Mouse (Mus musculus): Measurements from ENCODE around the gene Mrpl35. TPM values are rescaled to one million over a fixed set of nuclear protein-coding genes. Genes with fewer than 3 reads are reported as not detected.
"Not testable (repeated sequence)": the region's sequence is repeated elsewhere in the genome, so short reads cannot be mapped to it uniquely, and the experiment has no call there.

Mrpl35 gene
- 9.2 and 10.9 TPM in 2 replicates for polyA plus RNA-seq (2012; rRNA removed)

DNA sequence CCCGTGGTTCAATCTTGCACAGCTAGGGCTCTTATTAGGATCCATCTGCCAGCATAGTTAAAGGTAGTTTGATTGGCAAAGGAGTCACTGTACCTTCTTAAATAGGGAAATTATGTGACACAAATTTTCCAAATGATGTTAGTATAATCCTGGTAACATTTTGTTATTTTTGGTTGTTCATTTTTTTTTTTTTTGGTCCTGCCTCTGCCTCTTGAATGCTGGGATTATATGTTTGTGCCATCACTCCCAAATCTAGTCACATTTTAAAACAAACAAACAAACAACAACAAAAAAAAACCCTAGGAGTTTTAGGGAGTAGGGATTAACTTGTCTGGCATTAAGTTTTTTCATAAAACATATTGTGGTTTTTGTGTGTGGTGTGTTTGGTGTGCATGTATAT, at the start of gene Mrpl35:
Gene Mrpl35 (minus strand): TSS at position 101 of the 400 bp plus-strand sequence.
- TF ChIP-seq POLR2A (IDR thresholded peaks at IDR 0.05; ENCODE audit: control insufficient read depth, extremely low read depth, insufficient read depth, low read length, poor library complexity) (no peak), CTCF (IDR thresholded peaks at IDR 0.05; ENCODE audit: borderline replicate concordance, control insufficient read depth, extremely low read depth, insufficient read depth, low read length, poor library complexity) (no peak)
- Histone ChIP-seq H3K27ac (ENCODE audit: control insufficient read depth, insufficient read depth, low read length) (no peak within 1 kb of the TSS), H3K36me3 (ENCODE audit: control insufficient read depth, insufficient read depth, low read length) (no peaks in the 10 kb centered on the region), H3K27me3 (ENCODE audit: control insufficient read depth, insufficient read depth, low read length) (no peaks in the 10 kb centered on the region), H3K4me3 (ENCODE audit: control insufficient read depth, insufficient read depth, low read length) (no peak within 1 kb of the TSS), H3K4me1 (replicated peaks; ENCODE audit: control insufficient read depth, insufficient read depth, low read length) (no peaks in the 10 kb centered on the region)
- 37% methylated on average over 1 of the region's 1 CpGs for WGBS
- no peak for DNase-seq

DNA sequence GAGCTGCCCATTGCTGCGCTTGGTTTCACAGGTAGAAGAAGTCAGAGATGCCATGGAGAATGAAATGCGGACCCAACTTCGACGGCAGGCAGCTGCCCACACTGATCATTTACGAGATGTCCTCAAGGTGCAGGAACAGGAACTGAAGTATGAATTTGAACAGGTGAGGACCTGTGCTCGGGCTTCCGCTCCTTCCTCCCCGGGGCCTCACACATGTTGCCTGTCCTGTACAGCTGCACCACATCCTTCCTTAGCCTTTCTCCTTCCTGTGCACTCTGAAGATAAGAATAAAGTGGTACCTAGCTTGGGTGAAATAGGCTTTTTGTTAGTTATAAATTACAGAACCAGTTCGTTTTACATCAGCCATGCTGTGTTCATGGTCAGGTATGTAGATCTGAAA, 44.6 kb upstream of the Mrpl35 start:
- peak; percentile 7 for DNase-seq
- Histone ChIP-seq H3K27ac (ENCODE audit: control insufficient read depth, insufficient read depth, low read length) (peak overlapping the region; percentile 62; the same call in 1 of the 2 replicates), H3K4me3 (ENCODE audit: control insufficient read depth, insufficient read depth, low read length) (no peak overlapping the region), H3K36me3 (ENCODE audit: control insufficient read depth, insufficient read depth, low read length) (peaks cover 52% of the 10 kb centered on the region), H3K4me1 (replicated peaks; ENCODE audit: control insufficient read depth, insufficient read depth, low read length) (peaks cover 3% of the 10 kb centered on the region; the same call in 1 of the 2 replicates), H3K27me3 (ENCODE audit: control insufficient read depth, insufficient read depth, low read length) (no peaks in the 10 kb centered on the region)
- TF ChIP-seq POLR2A (IDR thresholded peaks at IDR 0.05; ENCODE audit: control insufficient read depth, extremely low read depth, insufficient read depth, low read length, poor library complexity) = no peak
- WGBS = 48% methylated on average over 9 of the region's 9 CpGs

DNA sequence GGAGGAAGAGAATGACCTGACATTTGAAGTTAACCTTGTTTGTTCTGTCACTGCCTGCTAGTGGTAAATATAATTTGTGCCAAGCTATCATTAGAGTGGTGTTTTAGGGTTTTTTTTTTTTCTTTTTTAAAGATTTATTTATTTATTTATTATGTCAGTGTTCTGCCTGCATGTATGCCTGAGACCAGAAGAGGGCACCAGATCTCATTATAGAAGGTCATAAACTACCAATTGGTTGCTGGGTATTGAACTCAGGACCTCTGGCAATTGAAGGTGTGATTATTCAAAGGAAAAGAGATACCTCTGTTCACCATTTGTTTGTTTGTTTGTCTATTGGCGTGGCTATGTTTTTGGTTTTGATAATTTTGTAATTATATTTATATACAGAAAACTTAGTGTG, 42.0 kb upstream of the Mrpl35 start:
- no peaks in the 10 kb centered on the region for H3K27me3 ChIP-seq (ENCODE audit: control insufficient read depth, insufficient read depth, low read length)
- H3K27ac ChIP-seq (ENCODE audit: control insufficient read depth, insufficient read depth, low read length) = no peak overlapping the region
- peaks cover 3% of the 10 kb centered on the region; the same call in 1 of the 2 replicates for H3K4me1 ChIP-seq (replicated peaks; ENCODE audit: control insufficient read depth, insufficient read depth, low read length)
- H3K4me3 ChIP-seq (ENCODE audit: control insufficient read depth, insufficient read depth, low read length) = no peak overlapping the region
- TF ChIP-seq POLR2A (IDR thresholded peaks at IDR 0.05; ENCODE audit: control insufficient read depth, extremely low read depth, insufficient read depth, low read length, poor library complexity) (no peak), CTCF (IDR thresholded peaks at IDR 0.05; ENCODE audit: borderline replicate concordance, control insufficient read depth, extremely low read depth, insufficient read depth, low read length, poor library complexity) (no peak)
- DNase-seq = peak; percentile 8
- H3K36me3 ChIP-seq (ENCODE audit: control insufficient read depth, insufficient read depth, low read length) = peaks cover 48% of the 10 kb centered on the region
- WGBS = 100% methylated on average over 1 of the region's 1 CpGs

DNA sequence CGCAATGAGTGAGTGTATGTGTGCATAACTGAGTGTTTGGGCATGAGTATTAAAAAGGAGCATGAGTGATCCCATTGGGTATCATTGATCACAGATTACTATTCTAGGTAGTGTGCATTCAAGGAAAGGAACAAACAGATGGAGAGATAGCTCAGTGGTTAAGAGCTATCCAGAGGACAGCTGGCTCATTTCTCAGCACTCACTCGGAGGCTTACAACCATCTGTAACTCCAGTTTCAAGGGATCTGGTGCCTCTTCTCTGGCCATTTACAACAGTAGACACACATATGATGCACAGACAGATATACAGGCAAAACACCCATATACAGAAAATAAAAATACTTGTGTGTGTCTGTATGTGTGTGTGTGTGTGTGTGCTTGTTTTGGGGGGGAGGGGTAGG, 41.0 kb upstream of the Mrpl35 start:
- H3K27ac ChIP-seq (ENCODE audit: control insufficient read depth, insufficient read depth, low read length) = no peak overlapping the region
- H3K36me3 ChIP-seq (ENCODE audit: control insufficient read depth, insufficient read depth, low read length) = peaks cover 50% of the 10 kb centered on the region
- TF ChIP-seq CTCF (IDR thresholded peaks at IDR 0.05; ENCODE audit: borderline replicate concordance, control insufficient read depth, extremely low read depth, insufficient read depth, low read length, poor library complexity) = no peak
- TF ChIP-seq POLR2A (IDR thresholded peaks at IDR 0.05; ENCODE audit: control insufficient read depth, extremely low read depth, insufficient read depth, low read length, poor library complexity) = no peak
- no peak overlapping the region for H3K4me3 ChIP-seq (ENCODE audit: control insufficient read depth, insufficient read depth, low read length)
- WGBS = 97% methylated on average over 2 of the region's 2 CpGs
- no peaks in the 10 kb centered on the region for H3K27me3 ChIP-seq (ENCODE audit: control insufficient read depth, insufficient read depth, low read length)
- H3K4me1 ChIP-seq (replicated peaks; ENCODE audit: control insufficient read depth, insufficient read depth, low read length) = peaks cover 3% of the 10 kb centered on the region; the same call in 1 of the 2 replicates
- DNase-seq = no peak

DNA sequence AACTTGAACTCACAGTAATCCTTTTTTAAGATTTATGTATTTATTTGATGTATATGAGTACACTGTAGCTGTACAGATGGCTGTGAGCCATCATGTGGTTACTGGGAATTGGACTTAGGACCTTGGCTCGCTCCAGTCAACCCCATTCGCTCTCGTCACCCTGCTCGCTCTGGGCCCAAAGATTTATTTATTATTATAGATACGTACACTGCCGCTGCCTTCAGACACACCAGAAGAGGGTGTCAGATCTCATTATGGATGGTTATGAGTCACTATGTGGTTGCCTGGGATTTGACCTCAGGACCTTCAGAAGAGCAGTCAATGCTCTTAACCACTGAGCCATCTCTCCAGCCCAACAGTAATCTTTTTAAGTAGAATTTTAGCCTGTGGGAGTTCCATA, 20.1 kb upstream of the Mrpl35 start:
- DNase-seq; H3K4me1 ChIP-seq (replicated peaks; ENCODE audit: control insufficient read depth, insufficient read depth, low read length); H3K27me3 ChIP-seq (ENCODE audit: control insufficient read depth, insufficient read depth, low read length); H3K4me3 ChIP-seq (ENCODE audit: control insufficient read depth, insufficient read depth, low read length); H3K27ac ChIP-seq (ENCODE audit: control insufficient read depth, insufficient read depth, low read length): not testable (repeated sequence)
- WGBS = 98% methylated on average over 6 of the region's 6 CpGs
- peaks cover 16% of the 10 kb centered on the region for H3K36me3 ChIP-seq (ENCODE audit: control insufficient read depth, insufficient read depth, low read length)

DNA sequence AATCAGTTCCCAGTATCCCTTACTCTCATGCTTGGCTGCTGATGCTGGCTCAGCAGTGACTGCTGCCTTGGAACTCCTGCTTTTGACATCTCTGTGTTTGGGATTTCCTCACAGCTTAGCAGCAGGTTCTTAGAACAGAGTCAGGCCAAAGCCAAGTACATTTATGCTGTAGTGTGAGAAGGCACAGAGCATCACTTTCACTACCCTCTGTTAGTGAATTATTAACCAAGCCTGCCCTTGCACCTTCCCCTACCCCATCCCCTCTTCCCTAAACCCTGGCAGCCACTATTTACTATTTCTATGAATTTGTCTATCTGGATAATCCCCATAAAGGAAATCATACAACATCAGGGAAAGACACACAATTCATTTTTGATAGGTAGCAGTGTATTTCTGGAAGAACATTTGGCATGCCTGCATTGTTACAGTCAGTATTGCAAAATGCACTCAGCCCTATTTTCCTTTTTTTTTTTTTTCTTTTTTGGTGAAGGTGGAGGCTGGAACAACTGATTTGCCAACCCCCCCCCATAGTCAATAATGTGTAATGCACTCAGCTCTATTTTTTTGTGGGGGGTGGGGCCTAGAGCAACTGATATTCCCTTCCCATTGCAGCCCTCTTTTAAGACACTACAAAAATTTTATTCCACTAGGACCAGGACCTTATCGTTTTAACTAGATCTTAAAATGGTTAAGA, 14.0 kb upstream of the Mrpl35 start:
- H3K4me1 ChIP-seq (replicated peaks; ENCODE audit: control insufficient read depth, insufficient read depth, low read length) = no peaks in the 10 kb centered on the region
- H3K36me3 ChIP-seq (ENCODE audit: control insufficient read depth, insufficient read depth, low read length) = no peaks in the 10 kb centered on the region; the same call in 1 of the 2 replicates
- 96% methylated on average over 1 of the region's 1 CpGs for WGBS
- H3K27ac ChIP-seq (ENCODE audit: control insufficient read depth, insufficient read depth, low read length) = no peak overlapping the region
- no peak overlapping the region for H3K4me3 ChIP-seq (ENCODE audit: control insufficient read depth, insufficient read depth, low read length)
- DNase-seq = no peak
- TF ChIP-seq CTCF (IDR thresholded peaks at IDR 0.05; ENCODE audit: borderline replicate concordance, control insufficient read depth, extremely low read depth, insufficient read depth, low read length, poor library complexity) (no peak), POLR2A (IDR thresholded peaks at IDR 0.05; ENCODE audit: control insufficient read depth, extremely low read depth, insufficient read depth, low read length, poor library complexity) (no peak)
- no peaks in the 10 kb centered on the region for H3K27me3 ChIP-seq (ENCODE audit: control insufficient read depth, insufficient read depth, low read length)

DNA sequence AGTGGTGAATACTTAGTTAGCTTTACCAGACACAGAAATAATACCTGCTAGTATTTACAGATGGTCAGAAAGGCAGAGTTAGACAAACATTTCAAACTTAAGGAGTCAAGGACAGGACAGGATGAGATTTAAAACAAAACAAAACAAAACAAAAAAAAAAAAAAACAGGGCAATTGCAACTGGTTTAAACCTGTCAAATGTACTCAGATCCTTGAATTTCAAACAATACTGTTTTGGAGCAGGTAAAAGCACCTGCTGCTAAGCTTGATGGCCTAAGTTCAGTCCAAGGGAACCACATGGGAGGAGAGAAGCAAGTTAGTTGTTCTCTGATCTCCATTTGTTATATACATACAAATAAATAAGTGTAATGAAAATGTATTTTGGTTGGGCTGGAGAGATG, 13.0 kb upstream of the Mrpl35 start:
- no peak for DNase-seq
- Histone ChIP-seq H3K4me3 (ENCODE audit: control insufficient read depth, insufficient read depth, low read length) (no peak overlapping the region), H3K4me1 (replicated peaks; ENCODE audit: control insufficient read depth, insufficient read depth, low read length) (no peaks in the 10 kb centered on the region), H3K27me3 (ENCODE audit: control insufficient read depth, insufficient read depth, low read length) (no peaks in the 10 kb centered on the region), H3K36me3 (ENCODE audit: control insufficient read depth, insufficient read depth, low read length) (no peaks in the 10 kb centered on the region; the same call in 1 of the 2 replicates), H3K27ac (ENCODE audit: control insufficient read depth, insufficient read depth, low read length) (no peak overlapping the region)
- TF ChIP-seq POLR2A (IDR thresholded peaks at IDR 0.05; ENCODE audit: control insufficient read depth, extremely low read depth, insufficient read depth, low read length, poor library complexity) (no peak), CTCF (IDR thresholded peaks at IDR 0.05; ENCODE audit: borderline replicate concordance, control insufficient read depth, extremely low read depth, insufficient read depth, low read length, poor library complexity) (no peak)
